Mouse (Mus musculus): ENCODE results near the gene Tbc1d8.

- no peak for TF ChIP-seq CTCF (IDR thresholded peaks at IDR 0.05; ENCODE audit: borderline replicate concordance, control insufficient read depth, extremely low read depth, insufficient read depth, low read length, poor library complexity)
- TF ChIP-seq POLR2A (IDR thresholded peaks at IDR 0.05; ENCODE audit: control insufficient read depth, extremely low read depth, insufficient read depth, low read length, poor library complexity) = no peak
These were observed 48.5 kb downstream of the Tbc1d8 start for GRCm38 (mm10) chr1:39430020-39430419.

Measured in thymus, adult 2 months (tissue).